Mouse (Mus musculus) neural tube, embryonic 11.5 days (tissue): ENCODE measurements around the gene Mrfap1. TPM values are rescaled to one million over a fixed set of nuclear protein-coding genes. Genes with fewer than 3 reads are reported as not detected.

ENCODE experiments used
- ATAC-seq: fragments of 200-750 bp; cut with Nextera tagmentation; 2 replicates; pipeline ENCODE4 v1.8.0; 2017; ENCODE audit warnings: moderate number of reproducible peaks, mild to moderate bottlenecking, moderate TSS enrichment, moderate library complexity; ENCODE audit not compliant: insufficient read depth, low FRiP score, low TSS enrichment
- DNase-seq: peaks from one replicate; pipeline ENCODE4 v3.0.0-alpha.2; 2015; ENCODE audit warnings: low spot score
- H3K27ac ChIP-seq: fragments of 300-500 bp; sonication (generic); 2 replicates; pipeline ENCODE4 v1.5.1; 2014; ENCODE audit warnings: low read depth, mild to moderate bottlenecking, low read length
- H3K27me3 ChIP-seq: fragments of 300-500 bp; sonication (generic); 2 replicates; pipeline ENCODE4 v1.6.1; 2014; ENCODE audit warnings: mild to moderate bottlenecking, low read length, mixed read lengths; ENCODE audit not compliant: control insufficient read depth, insufficient read depth
- H3K36me3 ChIP-seq: fragments of 300-500 bp; sonication (generic); 2 replicates; pipeline ENCODE4 v1.6.1; 2014; ENCODE audit warnings: mild to moderate bottlenecking, low read length, moderate library complexity, mixed read lengths; ENCODE audit not compliant: control insufficient read depth, insufficient read depth
- H3K4me1 ChIP-seq: fragments of 300-500 bp; sonication (generic); 2 replicates; pipeline ENCODE4 v1.6.1; 2014; ENCODE audit warnings: low read length, mixed read lengths; ENCODE audit not compliant: control insufficient read depth, insufficient read depth
- H3K4me2 ChIP-seq: fragments of 300-500 bp; sonication (generic); 2 replicates; pipeline ENCODE4 v1.6.1; 2014; ENCODE audit warnings: low read depth, mild to moderate bottlenecking, moderate library complexity
- H3K4me3 ChIP-seq: fragments of 300-500 bp; sonication (generic); 2 replicates; pipeline ENCODE4 v1.5.1; 2014; ENCODE audit warnings: low read depth, low read length
- H3K9ac ChIP-seq: fragments of 300-500 bp; sonication (generic); 2 replicates; pipeline ENCODE4 v1.6.1; 2014; ENCODE audit warnings: mild to moderate bottlenecking, low read length
- H3K9me3 ChIP-seq: fragments of 300-500 bp; sonication (generic); 2 replicates; pipeline ENCODE4 v1.6.1; 2016; ENCODE audit warnings: low read length; ENCODE audit not compliant: control insufficient read depth
- WGBS: fragments of 180-500 bp; shearing (Covaris S2); extraction: QIAGEN DNeasy Blood & Tissue Kit; methylation state at CpG from one replicate; pipeline ENCODE4 v1.1.7; 2014; 5-methylcytosine and 5-hydroxymethylcytosine counted together
- polyA plus RNA-seq: library from polyadenylated mRNA; unstranded; fragments of >200 nt; fragmentation: Nextera tagmentation; extraction: Ambion mirVana; gene quantifications from 2 replicates; pipeline ENCODE4 v1.2.1, GENCODE M21; 2014

The Mrfap1 gene
- polyA plus RNA-seq, 1 experiment from 2014 or later: 570 TPM

GRCm38 (mm10) chr5:36748536-36749061, 48.0 kb downstream of the Mrfap1 start, which contains the start of gene Bloc1s4:
TSS of gene Bloc1s4 (minus strand) at chr5:36748650.
- Histone ChIP-seq H3K27ac (peak within 1 kb of the TSS; percentile 34; the same call in 1 of the 2 replicates), H3K9me3 (no peaks in the 10 kb centered on the region), H3K27me3 (no peaks in the 10 kb centered on the region), H3K36me3 (no peaks in the 10 kb centered on the region), H3K4me1 (peaks cover 6% of the 10 kb centered on the region; the same call in 1 of the 2 replicates), H3K9ac (peak within 1 kb of the TSS; percentile 86), H3K4me3 (peak within 1 kb of the TSS; percentile 99), H3K4me2 (peak within 1 kb of the TSS; percentile 97)
- ATAC-seq: peak; percentile 93
- WGBS: 5% methylated on average over 31 of the region's 31 CpGs
- DNase-seq: peak; percentile 91

GRCm38 (mm10) chr5:36747794-36748535, 48.6 kb downstream of the Mrfap1 start:
- DNase-seq (no peak), ATAC-seq (peak; percentile 60)
- peak overlapping the region; percentile 86 for H3K9ac ChIP-seq
- peaks cover 6% of the 10 kb centered on the region; the same call in 1 of the 2 replicates for H3K4me1 ChIP-seq
- peak overlapping the region; percentile 34; the same call in 1 of the 2 replicates for H3K27ac ChIP-seq
- H3K36me3 ChIP-seq: no peaks in the 10 kb centered on the region
- H3K27me3 ChIP-seq: no peaks in the 10 kb centered on the region
- H3K9me3 ChIP-seq: no peaks in the 10 kb centered on the region
- peak overlapping the region; percentile 97 for H3K4me2 ChIP-seq
- WGBS: 3% methylated on average over 74 of the region's 76 CpGs
- peak overlapping the region; percentile 99 for H3K4me3 ChIP-seq

- ATAC-seq (no peak), DNase-seq (no peak)
- H3K36me3 ChIP-seq: no peaks in the 10 kb centered on the region
- H3K4me2 ChIP-seq: peak overlapping the region; percentile 97; the same call in 1 of the 2 replicates
- H3K27me3 ChIP-seq: no peaks in the 10 kb centered on the region
- H3K9ac ChIP-seq: no peak overlapping the region
- H3K27ac ChIP-seq: no peak overlapping the region
- H3K4me1 ChIP-seq: peaks cover 6% of the 10 kb centered on the region; the same call in 1 of the 2 replicates
- 87% methylated on average over 7 of the region's 7 CpGs for WGBS
- no peak overlapping the region for H3K4me3 ChIP-seq
- no peaks in the 10 kb centered on the region for H3K9me3 ChIP-seq
Observed at GRCm38 (mm10) chr5:36747071-36747470, 49.5 kb downstream of the Mrfap1 start.

Other genes starting within 250 kb of the Mrfap1 start
- 46.2 and 47.8 TPM in 2 replicates for gene Tbc1d14, start 203.5 kb downstream of the Mrfap1 start, polyA plus RNA-seq
- 28.7 and 36.4 TPM in 2 replicates for gene D5Ertd579e, start 100.7 kb downstream of the Mrfap1 start, polyA plus RNA-seq
- gene Bloc1s4, start 48.1 kb downstream of the Mrfap1 start, polyA plus RNA-seq: 25.9 and 27.0 TPM in 2 replicates
- 11.3 and 14.6 TPM in 2 replicates for gene Man2b2, start 33.9 kb upstream of the Mrfap1 start, polyA plus RNA-seq
- 8.7 and 9.5 TPM in 2 replicates for gene Ppp2r2c, start 71.7 kb upstream of the Mrfap1 start, polyA plus RNA-seq
- 8.7 and 8.9 TPM in 2 replicates for gene Wfs1, start 192.4 kb upstream of the Mrfap1 start, polyA plus RNA-seq